Mouse (Mus musculus): Measurements from ENCODE around the gene Alg14. TPM values are rescaled to one million over a fixed set of nuclear protein-coding genes. Genes with fewer than 3 reads are reported as not detected.
A peak's percentile ranks its signal among the peaks of the same experiment; 100 is the strongest.

The Alg14 gene
- polyA plus RNA-seq, 1 experiment = 14.5 TPM

- no peak for DNase-seq
- no peaks in the 10 kb centered on the region for H3K4me1 ChIP-seq (replicated peaks; ENCODE audit: control insufficient read depth, insufficient read depth, low read length)
- H3K27ac ChIP-seq (ENCODE audit: control insufficient read depth, insufficient read depth, low read length) = no peak overlapping the region
- TF ChIP-seq CTCF (IDR thresholded peaks at IDR 0.05; ENCODE audit: borderline replicate concordance, control insufficient read depth, extremely low read depth, insufficient read depth, low read length, poor library complexity) = no peak
- no peak for TF ChIP-seq POLR2A (IDR thresholded peaks at IDR 0.05; ENCODE audit: control insufficient read depth, extremely low read depth, insufficient read depth, low read length, poor library complexity)
- WGBS = 89% methylated on average over 8 of the region's 8 CpGs
- no peak overlapping the region for H3K4me3 ChIP-seq (ENCODE audit: control insufficient read depth, insufficient read depth, low read length)
- H3K36me3 ChIP-seq (ENCODE audit: control insufficient read depth, insufficient read depth, low read length) = no peaks in the 10 kb centered on the region
- no peaks in the 10 kb centered on the region for H3K27me3 ChIP-seq (ENCODE audit: control insufficient read depth, insufficient read depth, low read length)
These were observed 892 bp upstream of the Alg14 start for GRCm38 (mm10) chr3:121290681-121291080.

GRCm38 (mm10) chr3:121291225-121291559, 381 bp upstream of the Alg14 start:
- H3K27me3 ChIP-seq (ENCODE audit: control insufficient read depth, insufficient read depth, low read length) = no peaks in the 10 kb centered on the region
- WGBS = 6% methylated on average over 7 of the region's 7 CpGs
- DNase-seq = no peak
- no peaks in the 10 kb centered on the region for H3K4me1 ChIP-seq (replicated peaks; ENCODE audit: control insufficient read depth, insufficient read depth, low read length)
- H3K4me3 ChIP-seq (ENCODE audit: control insufficient read depth, insufficient read depth, low read length) = peak overlapping the region; percentile 70
- TF ChIP-seq POLR2A (IDR thresholded peaks at IDR 0.05; ENCODE audit: control insufficient read depth, extremely low read depth, insufficient read depth, low read length, poor library complexity) (no peak), CTCF (IDR thresholded peaks at IDR 0.05; ENCODE audit: borderline replicate concordance, control insufficient read depth, extremely low read depth, insufficient read depth, low read length, poor library complexity) (no peak)
- peak overlapping the region; percentile 74 for H3K27ac ChIP-seq (ENCODE audit: control insufficient read depth, insufficient read depth, low read length)
- H3K36me3 ChIP-seq (ENCODE audit: control insufficient read depth, insufficient read depth, low read length) = no peaks in the 10 kb centered on the region

- Histone ChIP-seq H3K4me1 (replicated peaks; ENCODE audit: control insufficient read depth, insufficient read depth, low read length) (no peaks in the 10 kb centered on the region), H3K27ac (ENCODE audit: control insufficient read depth, insufficient read depth, low read length) (no peak overlapping the region), H3K36me3 (ENCODE audit: control insufficient read depth, insufficient read depth, low read length) (no peaks in the 10 kb centered on the region), H3K27me3 (ENCODE audit: control insufficient read depth, insufficient read depth, low read length) (no peaks in the 10 kb centered on the region), H3K4me3 (ENCODE audit: control insufficient read depth, insufficient read depth, low read length) (no peak overlapping the region)
- no peak for TF ChIP-seq CTCF (IDR thresholded peaks at IDR 0.05; ENCODE audit: borderline replicate concordance, control insufficient read depth, extremely low read depth, insufficient read depth, low read length, poor library complexity)
- no peak for TF ChIP-seq POLR2A (IDR thresholded peaks at IDR 0.05; ENCODE audit: control insufficient read depth, extremely low read depth, insufficient read depth, low read length, poor library complexity)
- DNase-seq = no peak
- WGBS = 97% methylated on average over 2 of the region's 2 CpGs
These were observed 2.6 kb downstream of the Alg14 start for GRCm38 (mm10) chr3:121294200-121294599.

GRCm38 (mm10) chr3:121306641-121307040, 15.1 kb downstream of the Alg14 start:
- no peaks in the 10 kb centered on the region for H3K36me3 ChIP-seq (ENCODE audit: control insufficient read depth, insufficient read depth, low read length)
- WGBS = 96% methylated on average over 7 of the region's 7 CpGs
- no peak overlapping the region for H3K27ac ChIP-seq (ENCODE audit: control insufficient read depth, insufficient read depth, low read length)
- H3K27me3 ChIP-seq (ENCODE audit: control insufficient read depth, insufficient read depth, low read length) = no peaks in the 10 kb centered on the region
- H3K4me3 ChIP-seq (ENCODE audit: control insufficient read depth, insufficient read depth, low read length) = no peak overlapping the region
- no peak for TF ChIP-seq CTCF (IDR thresholded peaks at IDR 0.05; ENCODE audit: borderline replicate concordance, control insufficient read depth, extremely low read depth, insufficient read depth, low read length, poor library complexity)
- TF ChIP-seq POLR2A (IDR thresholded peaks at IDR 0.05; ENCODE audit: control insufficient read depth, extremely low read depth, insufficient read depth, low read length, poor library complexity) = no peak
- peaks cover 6% of the 10 kb centered on the region; the same call in 1 of the 2 replicates for H3K4me1 ChIP-seq (replicated peaks; ENCODE audit: control insufficient read depth, insufficient read depth, low read length)
- DNase-seq = no peak

- H3K27me3 ChIP-seq (ENCODE audit: control insufficient read depth, insufficient read depth, low read length) = no peaks in the 10 kb centered on the region
- peak; percentile 78 for DNase-seq
- no peak overlapping the region for H3K4me3 ChIP-seq (ENCODE audit: control insufficient read depth, insufficient read depth, low read length)
- TF ChIP-seq CTCF (IDR thresholded peaks at IDR 0.05; ENCODE audit: borderline replicate concordance, control insufficient read depth, extremely low read depth, insufficient read depth, low read length, poor library complexity) (no peak), POLR2A (IDR thresholded peaks at IDR 0.05; ENCODE audit: control insufficient read depth, extremely low read depth, insufficient read depth, low read length, poor library complexity) (no peak)
- 76% methylated on average over 7 of the region's 7 CpGs for WGBS
- H3K36me3 ChIP-seq (ENCODE audit: control insufficient read depth, insufficient read depth, low read length) = no peaks in the 10 kb centered on the region
- H3K4me1 ChIP-seq (replicated peaks; ENCODE audit: control insufficient read depth, insufficient read depth, low read length) = peaks cover 12% of the 10 kb centered on the region
- no peak overlapping the region for H3K27ac ChIP-seq (ENCODE audit: control insufficient read depth, insufficient read depth, low read length)
These were observed 16.1 kb downstream of the Alg14 start for GRCm38 (mm10) chr3:121307532-121308234.

- H3K4me3 ChIP-seq (ENCODE audit: control insufficient read depth, insufficient read depth, low read length) = no peak overlapping the region
- H3K27ac ChIP-seq (ENCODE audit: control insufficient read depth, insufficient read depth, low read length) = no peak overlapping the region
- no peak for DNase-seq
These were observed 17.4 kb downstream of the Alg14 start for GRCm38 (mm10) chr3:121308935-121309334.

More at GRCm38 (mm10) chr3:121308935-121309334, 17.4 kb downstream of the Alg14 start:
- Histone ChIP-seq H3K36me3 (ENCODE audit: control insufficient read depth, insufficient read depth, low read length) (no peaks in the 10 kb centered on the region), H3K27me3 (ENCODE audit: control insufficient read depth, insufficient read depth, low read length) (no peaks in the 10 kb centered on the region), H3K4me1 (replicated peaks; ENCODE audit: control insufficient read depth, insufficient read depth, low read length) (peaks cover 23% of the 10 kb centered on the region)
- TF ChIP-seq POLR2A (IDR thresholded peaks at IDR 0.05; ENCODE audit: control insufficient read depth, extremely low read depth, insufficient read depth, low read length, poor library complexity) = no peak
- no peak for TF ChIP-seq CTCF (IDR thresholded peaks at IDR 0.05; ENCODE audit: borderline replicate concordance, control insufficient read depth, extremely low read depth, insufficient read depth, low read length, poor library complexity)
- 95% methylated on average over 5 of the region's 5 CpGs for WGBS
